Mouse (Mus musculus): ENCODE measurements around the gene Pgs1.

The Pgs1 gene

GRCm38 (mm10) chr11:117963091-117963793 is 22.9 kb upstream of the Pgs1 start:
- DNase-seq (ENCODE audit: low spot score), result peak; percentile 98

GRCm38 (mm10) chr11:117963872-117964271 is 22.2 kb upstream of the Pgs1 start:
- no peak for DNase-seq (ENCODE audit: low spot score)

DNA sequence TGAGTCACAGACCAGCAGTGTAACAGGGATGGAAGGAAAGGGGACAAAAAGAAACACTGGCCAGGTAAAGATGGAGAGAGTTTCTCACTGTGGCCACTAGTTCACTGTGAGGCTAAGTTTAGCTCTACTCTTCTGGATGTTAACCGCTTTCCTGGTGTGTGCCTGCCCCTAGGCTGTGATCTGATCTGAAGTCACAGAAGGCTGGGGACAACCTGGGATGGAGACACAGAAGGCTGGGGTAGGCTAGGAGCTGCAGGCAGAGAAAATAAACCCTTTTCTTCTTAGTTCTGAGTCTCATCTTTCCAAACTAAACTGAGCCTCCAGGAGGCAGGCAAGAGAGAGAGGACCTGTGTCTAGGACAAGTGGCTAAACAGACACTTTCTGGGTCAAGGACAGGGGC is 21.8 kb upstream of the Pgs1 start:
- no peak for DNase-seq (ENCODE audit: low spot score)

DNA sequence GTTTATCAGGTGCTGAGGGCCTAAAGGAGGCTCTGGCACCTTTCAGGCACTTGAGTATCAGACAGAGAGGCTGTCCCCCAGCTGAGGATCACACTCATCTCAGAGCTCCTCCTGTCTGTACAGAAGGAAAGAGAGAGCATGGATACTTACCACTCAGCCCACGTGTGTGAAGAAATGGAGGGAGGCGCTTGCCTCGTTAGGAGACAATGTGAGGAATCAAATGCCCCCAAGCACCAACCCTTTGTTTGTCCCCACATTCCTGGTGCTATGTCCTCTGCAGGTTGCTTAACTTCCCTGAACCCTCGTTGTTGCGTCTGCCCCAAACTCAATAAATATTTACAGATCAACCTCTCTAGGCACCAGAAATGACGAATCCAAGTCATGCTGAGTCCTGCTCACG is 21.0 kb upstream of the Pgs1 start:
- no peak for DNase-seq (ENCODE audit: low spot score)

- no peak for DNase-seq (ENCODE audit: low spot score)
These were observed 20.5 kb upstream of the Pgs1 start for GRCm38 (mm10) chr11:117965561-117965981.

DNA sequence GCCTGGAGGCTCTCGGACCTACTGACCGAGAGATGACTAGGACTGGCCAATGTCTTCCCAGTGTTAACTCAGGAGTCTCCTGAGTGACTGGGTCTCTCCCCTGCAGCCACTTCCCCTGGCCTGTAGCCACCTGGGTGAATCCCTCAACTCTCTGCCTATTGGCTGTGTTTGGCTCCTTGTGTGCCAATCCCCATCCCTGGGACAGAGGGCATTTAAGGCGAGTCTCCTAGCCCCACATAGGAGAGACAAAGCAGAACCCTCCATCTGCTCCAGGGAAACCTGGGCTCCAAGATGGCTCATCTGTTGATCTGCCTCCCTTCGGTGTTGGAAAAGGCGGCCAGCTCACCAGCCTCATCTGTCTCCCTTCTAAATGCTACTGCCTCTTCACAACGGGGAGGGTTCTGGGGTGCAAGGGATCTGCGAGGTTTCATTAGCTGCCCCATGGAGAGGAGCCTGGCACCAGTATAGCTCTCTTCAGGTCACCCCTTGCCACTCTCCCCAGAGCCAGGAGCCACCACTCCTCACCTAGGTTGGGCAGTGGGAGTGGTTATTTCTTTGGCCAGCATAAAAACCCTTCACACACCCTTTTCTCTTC is 19.5 kb upstream of the Pgs1 start:
- no peak for DNase-seq (ENCODE audit: low spot score)

- no peak for DNase-seq (ENCODE audit: low spot score)
These were observed 18.7 kb upstream of the Pgs1 start for GRCm38 (mm10) chr11:117967249-117968015.

- no peak for DNase-seq (ENCODE audit: low spot score)
These were observed 17.9 kb upstream of the Pgs1 start for GRCm38 (mm10) chr11:117968016-117968671.

GRCm38 (mm10) chr11:117968716-117969099 is 17.4 kb upstream of the Pgs1 start:
- DNase-seq (ENCODE audit: low spot score), result no peak

DNA sequence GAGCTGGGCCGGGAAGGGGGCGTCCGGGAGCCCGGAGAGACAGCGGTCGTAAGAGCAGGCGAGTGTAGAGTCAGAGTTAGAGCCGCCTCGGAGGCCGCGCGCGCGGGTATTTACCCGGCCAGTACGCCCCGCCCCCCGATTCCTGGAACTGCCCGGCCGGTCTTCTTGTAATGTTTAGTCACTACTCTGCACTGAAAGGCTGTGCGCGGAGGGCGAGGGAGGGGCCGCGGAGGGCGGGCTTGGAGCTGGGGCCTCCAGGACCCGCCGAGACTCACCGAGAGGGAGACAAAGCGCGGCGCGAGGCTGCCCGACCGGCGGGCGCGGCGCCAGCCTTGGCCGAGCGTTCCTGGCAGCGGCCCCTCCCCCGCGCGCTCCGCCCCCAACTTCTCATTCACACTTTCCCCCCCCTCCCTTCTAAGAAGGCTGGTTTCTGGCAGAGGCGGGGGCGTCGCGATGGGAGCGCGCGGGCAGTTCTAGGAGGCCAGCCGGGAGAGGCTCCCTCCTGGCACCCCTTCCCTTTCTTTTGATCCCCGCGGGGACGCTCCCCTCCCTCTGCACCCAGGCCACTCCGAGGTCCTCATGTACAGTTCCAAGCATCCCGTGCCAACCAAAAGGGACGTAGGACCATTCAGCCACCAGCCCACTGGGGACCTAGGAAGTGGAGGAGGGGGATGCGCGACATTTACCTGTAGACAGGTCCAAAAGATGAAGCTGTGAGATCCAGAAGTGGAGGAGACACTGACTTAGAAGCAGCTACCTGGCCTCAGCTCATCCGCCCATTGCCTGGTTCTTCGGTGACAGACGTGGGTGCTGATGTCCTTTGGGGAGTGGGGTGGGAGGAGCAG is 16.8 kb upstream of the Pgs1 start:
- DNase-seq (ENCODE audit: low spot score), result peak; percentile 99

DNA sequence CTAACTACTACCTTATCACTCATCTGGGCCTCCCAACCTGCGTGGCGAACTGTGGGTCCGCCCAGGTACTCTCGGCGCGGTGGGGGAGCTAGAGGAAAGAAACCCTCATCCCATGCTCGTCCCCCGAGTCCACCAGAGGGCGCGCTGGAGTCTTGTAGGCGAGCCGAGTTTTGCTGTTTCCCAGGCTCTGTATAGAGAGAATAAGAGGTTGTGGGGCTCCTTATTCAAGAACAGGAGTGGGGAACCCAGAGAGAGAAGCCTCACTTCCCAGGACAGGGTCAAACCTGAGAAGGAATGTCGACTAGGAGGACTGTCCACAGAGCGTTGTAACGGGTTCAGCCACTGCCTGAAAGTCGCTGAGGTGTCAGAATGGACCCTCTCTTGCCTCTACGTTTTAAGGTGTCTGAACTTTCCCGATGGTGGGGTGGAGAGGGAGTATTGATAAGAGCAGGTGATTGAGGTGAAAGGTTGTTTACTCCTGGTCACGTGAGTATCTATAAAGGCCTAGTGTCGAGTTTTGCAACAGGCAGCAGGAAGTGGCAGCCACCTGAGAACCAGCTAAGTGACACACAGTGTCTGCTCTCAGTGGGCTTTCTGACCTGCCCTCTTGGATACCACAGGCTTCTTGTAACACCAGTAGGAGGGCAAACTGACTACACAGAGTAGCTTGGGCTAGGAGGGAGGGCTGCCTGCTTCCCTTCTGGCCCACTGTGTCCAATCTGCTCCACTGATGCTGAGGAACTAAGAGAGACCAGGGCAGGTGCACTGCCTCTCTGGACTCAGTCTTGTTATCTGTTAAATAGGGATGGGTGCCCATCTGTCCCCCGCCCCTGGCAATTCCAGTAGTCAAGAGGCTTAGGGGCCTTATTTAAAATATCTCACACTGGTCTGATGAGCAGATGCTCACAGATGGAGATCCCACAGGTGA is 15.9 kb upstream of the Pgs1 start, which contains the start of gene Socs3:
Gene Socs3 (minus strand): TSS at position 103 of the 928 bp plus-strand sequence.
- peak; percentile 77 for DNase-seq (ENCODE audit: low spot score)

DNA sequence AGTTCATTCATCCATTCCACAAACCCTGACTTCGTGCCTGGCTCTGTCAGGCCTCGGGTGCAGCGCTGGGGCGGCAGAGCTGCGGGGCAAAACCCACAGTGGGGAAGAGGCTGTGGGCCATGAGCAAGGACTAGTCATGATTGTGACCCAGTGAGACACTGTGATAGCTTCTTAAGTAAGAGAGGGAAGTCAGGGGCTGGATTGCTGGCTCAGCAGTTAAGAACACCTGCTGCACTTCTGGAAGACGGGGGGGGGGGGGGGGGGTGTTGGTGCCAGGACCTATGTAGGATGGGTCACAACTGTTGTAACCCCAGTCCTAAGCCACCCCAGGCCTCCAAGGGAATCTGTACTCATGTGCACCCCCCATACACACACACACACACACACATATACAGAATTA is 15.0 kb upstream of the Pgs1 start:
- no peak for DNase-seq (ENCODE audit: low spot score)

DNA sequence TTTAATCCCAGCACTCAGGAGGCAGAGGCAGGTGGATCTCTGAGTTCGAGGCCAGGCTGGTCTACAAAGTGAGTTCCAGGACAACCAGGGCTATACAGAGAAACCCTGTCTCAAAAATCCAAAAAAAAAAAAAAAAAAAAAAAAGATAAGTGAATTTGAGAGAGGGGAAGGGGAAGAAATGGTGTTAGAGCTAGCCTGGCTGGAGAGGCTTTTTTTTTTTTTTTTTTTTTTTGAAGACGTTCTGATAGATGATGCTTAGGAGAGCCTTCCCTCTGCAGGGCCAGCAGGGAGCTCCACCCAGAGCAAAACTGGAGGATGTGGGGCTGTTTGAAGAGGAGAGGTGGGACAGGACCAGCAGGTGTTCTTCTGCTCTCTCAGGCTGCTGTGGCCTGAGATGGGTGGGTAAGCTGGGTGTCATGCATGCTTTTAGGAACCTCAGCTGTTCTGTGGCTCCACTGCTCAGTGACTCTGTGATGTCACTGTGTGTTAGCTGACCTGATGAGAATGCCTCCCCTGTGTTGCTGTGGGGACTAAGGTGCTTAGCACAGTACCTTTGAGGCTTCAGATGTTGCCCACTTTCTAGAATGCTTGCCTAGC is 14.3 kb upstream of the Pgs1 start:
- DNase-seq (ENCODE audit: low spot score), result no peak

DNA sequence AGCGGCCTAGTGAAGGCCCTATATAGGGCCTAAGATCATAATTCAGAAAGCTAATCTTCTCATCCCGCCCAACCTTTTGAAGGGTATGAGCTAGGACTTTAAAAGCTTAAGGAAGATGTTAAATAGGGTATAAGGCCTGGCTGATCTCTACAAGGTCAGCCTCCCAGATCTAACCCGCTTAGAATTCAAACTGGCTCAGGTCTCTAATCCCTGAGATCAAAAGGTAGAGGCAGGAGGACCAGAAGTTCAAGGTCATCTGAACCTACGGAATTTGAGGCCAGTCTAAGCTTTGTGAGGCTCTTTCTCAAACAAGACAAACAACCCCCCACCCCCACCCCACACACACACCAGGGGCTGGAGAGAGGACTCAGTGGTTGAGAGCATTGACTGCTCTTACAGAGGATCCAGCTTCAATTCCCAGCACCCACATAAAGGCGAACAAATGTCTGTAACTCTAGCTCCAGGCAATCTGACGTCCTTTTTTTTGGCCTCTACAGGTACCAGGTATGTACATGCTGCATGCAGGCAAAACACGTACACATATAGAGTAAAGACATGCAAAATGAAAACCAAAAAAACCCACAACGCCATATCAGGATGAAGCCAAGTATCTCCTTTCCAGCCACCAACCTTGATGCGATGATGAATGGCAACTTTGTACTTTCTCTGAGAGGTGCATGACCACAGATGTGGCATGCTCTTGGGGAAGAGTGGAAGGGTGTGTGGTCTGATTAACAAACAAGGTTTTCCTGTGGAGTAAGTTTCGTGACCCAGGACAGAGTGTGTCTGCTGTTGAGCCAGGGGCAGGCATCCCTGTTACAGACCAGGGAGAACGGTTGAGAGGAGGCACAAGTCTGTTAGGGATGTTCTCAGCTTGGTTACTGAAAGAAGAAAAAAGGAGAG is 13.2 kb upstream of the Pgs1 start:
- no peak for DNase-seq (ENCODE audit: low spot score)

GRCm38 (mm10) chr11:117973569-117973968 is 12.5 kb upstream of the Pgs1 start:
- no peak for DNase-seq (ENCODE audit: low spot score)

DNA sequence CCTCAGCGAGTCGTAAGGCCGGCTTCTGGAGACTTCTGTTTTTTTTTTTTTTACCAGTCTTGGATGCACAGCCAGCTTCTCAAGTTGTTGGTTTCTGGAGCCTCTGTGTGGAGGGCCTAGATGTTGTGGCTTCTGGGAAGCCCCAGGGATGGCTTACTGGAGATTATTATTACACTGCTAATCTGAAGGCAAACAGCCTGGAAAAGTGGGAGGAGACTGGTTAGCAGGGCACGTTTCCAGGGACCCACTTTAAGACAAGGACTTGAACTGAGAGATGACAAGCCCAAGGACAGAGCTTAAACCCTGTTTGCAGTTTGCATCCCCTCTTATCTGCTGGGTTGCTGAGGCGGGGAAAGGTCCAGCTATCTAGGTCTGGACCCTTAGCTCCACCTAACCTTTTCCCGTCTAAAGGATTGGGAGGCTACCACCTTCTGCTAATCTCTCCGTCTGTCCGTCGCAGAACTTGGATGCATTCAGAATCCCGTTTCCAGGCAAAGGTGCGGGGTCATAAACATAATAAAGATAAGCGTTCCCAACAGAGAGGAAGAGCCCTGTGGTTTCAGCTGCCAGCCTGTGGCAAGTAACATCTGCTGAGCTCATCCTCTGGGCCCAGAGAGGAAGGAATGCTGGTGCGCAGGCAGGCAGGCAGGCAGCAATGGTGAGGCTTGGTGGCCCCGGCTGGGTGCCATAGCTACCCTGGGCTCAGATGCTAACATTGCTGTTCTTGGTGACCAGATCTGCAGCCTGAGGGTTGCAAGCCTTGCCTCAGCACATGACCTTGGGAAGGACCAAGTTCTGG is 11.6 kb upstream of the Pgs1 start:
- DNase-seq (ENCODE audit: low spot score), result peak; percentile 70

DNA sequence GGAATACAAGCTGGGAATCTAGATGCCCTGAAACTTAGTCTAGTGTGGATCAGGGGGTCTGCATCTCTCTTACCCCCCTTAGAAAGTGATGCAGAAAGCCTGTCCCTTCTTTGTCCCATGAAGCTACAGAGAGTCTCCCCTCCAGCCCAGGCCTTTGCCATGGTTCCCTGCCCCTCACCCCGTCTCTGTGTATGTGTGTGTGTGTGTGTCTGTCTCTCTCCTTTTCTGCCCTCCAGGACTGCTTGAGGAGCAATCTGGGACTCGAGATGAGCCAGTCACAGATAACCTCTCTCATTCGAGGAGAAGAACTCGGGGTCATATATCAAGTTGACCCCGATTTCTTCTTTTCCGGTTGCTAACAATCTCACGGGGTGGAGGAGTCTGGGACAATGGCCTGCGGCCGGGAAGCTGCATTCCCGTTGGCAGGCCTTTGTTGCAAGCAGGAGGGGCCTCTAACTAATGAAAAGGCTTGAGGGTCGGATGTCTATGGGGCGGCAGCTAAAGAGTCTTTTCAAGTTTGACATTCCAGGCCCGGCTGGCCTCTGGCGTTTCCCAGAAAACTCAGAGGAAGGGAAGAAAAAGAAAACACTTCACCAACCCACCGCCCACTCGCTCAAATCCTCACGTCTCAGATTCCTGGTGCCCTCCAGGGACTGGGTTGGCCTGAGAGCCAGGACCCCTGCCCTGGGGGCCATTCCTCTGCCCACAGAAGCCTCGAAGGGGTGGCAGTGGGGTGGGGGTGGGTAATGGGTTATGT is 10.7 kb upstream of the Pgs1 start:
- no peak for DNase-seq (ENCODE audit: low spot score)
